Mouse (Mus musculus) embryonic fibroblast, embryonic 13.5 days (primary cell): Measurements from ENCODE around the gene Tgm6. TPM values are rescaled to one million over a fixed set of nuclear protein-coding genes. Genes with fewer than 3 reads are reported as not detected.
A peak's percentile ranks its signal among the peaks of the same experiment; 100 is the strongest.

Experiments used
- H3K27ac ChIP-seq: 2 replicates; pipeline ENCODE4 v1.5.1; 2012; ENCODE audit warnings: low read length, control low read depth, inconsistent platforms; ENCODE audit not compliant: insufficient read depth
- H3K4me1 ChIP-seq: 2 replicates; pipeline ENCODE4 v1.6.1; 2011; ENCODE audit warnings: low read length; ENCODE audit not compliant: control insufficient read depth, insufficient read depth
- H3K4me3 ChIP-seq: 2 replicates; pipeline ENCODE4 v1.5.1; 2011; ENCODE audit warnings: mild to moderate bottlenecking, control low read depth, low read length; ENCODE audit not compliant: insufficient read depth
- CTCF ChIP-seq: IDR thresholded peaks from 2 replicates; pipeline ENCODE4 v1.5.1; 2011; ENCODE audit warnings: mild to moderate bottlenecking, control low read depth, low read length, moderate library complexity, borderline replicate concordance; ENCODE audit not compliant: insufficient read depth
- POLR2A ChIP-seq: IDR thresholded peaks from 2 replicates; pipeline ENCODE4 v1.6.1; 2011; ENCODE audit warnings: low read depth, mild to moderate bottlenecking, control low read depth, low read length, moderate library complexity
- polyA plus RNA-seq: library from polyadenylated mRNA; stranded (reverse); fragments of >200 nt; gene quantifications from 2 replicates; pipeline ENCODE4 v1.2.4, GENCODE M21; 2011; ENCODE audit warnings: low read depth; ENCODE audit not compliant: missing spikeins, insufficient read length

Tgm6 gene
- polyA plus RNA-seq, 1 experiment = not detected

- Histone ChIP-seq H3K4me3 (no peak overlapping the region), H3K27ac (no peak overlapping the region), H3K4me1 (no peaks in the 10 kb centered on the region)
- TF ChIP-seq CTCF (no peak), POLR2A (no peak)
Measured at GRCm38 (mm10) chr2:130146089-130146668, 34.0 kb downstream of the Tgm6 start.

- H3K27ac ChIP-seq = no peak overlapping the region
- no peak overlapping the region for H3K4me3 ChIP-seq
- no peaks in the 10 kb centered on the region for H3K4me1 ChIP-seq
- no peak for TF ChIP-seq POLR2A
- no peak for TF ChIP-seq CTCF
Measured at GRCm38 (mm10) chr2:130155171-130155570, 43.0 kb downstream of the Tgm6 start.

DNA sequence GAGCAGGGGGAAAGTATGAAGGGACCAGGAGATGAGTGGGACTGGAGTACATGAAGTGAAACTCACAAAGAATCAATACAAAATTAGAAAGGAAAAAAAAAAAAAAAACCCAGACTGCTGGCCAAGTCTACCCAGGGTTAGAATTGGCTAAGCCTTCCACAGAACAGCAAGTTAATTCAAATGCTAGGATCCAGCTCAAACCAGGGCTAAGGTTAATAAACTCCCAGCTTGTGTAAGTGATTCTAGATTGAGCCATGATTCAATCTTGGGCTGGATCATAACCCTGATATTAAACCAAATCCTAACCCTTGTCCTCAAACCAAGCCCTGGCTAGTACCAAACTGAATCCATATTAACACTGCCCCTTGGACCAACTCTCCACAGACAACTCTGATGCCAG, 43.6 kb downstream of the Tgm6 start:
- Histone ChIP-seq H3K4me3 (no peak overlapping the region), H3K27ac (no peak overlapping the region), H3K4me1 (no peaks in the 10 kb centered on the region)
- no peak for TF ChIP-seq POLR2A

GRCm38 (mm10) chr2:130157231-130158087, 45.2 kb downstream of the Tgm6 start:
- TF ChIP-seq POLR2A (no peak), CTCF (no peak)
- Histone ChIP-seq H3K4me3 (no peak overlapping the region), H3K4me1 (no peaks in the 10 kb centered on the region), H3K27ac (no peak overlapping the region)

DNA sequence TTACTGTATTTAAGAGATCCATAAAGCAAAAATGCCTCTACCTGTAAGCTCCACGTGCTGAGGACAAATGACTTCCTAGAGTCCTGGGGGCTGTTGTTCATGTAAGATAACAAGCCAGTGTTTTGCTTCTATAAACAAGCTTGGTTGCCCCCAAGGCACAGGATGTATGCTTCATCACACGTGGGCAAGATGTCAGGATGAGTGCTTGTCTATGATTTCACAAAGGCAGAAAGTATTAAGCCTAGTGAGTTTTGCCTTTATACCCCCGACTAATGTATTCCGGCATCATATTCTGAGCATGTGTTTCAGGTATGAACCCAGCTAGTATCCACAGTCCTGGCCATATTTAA, 45.8 kb downstream of the Tgm6 start:
- TF ChIP-seq POLR2A (no peak), CTCF (no peak)
- H3K4me3 ChIP-seq = no peak overlapping the region
- H3K4me1 ChIP-seq = no peaks in the 10 kb centered on the region
- no peak overlapping the region for H3K27ac ChIP-seq

DNA sequence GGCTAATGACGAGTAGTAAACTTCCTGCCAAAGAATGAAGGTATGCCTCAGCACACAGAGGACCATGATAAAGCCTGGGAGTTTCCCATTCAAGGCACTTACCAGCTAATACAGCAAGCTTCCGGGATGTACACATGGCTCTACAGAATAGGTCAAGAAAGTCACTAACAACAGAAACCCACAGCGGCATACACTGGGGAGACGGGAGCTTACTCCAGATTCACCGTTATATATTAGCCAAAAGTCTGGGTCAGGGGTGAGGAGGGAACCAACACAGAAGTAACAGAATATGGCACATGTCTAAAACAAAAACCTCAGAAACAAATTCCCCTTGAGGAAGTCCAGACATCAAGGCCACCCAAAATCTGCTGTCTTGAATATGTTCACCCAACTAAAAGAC, 50.5 kb downstream of the Tgm6 start:
- Histone ChIP-seq H3K27ac (no peak overlapping the region), H3K4me1 (no peaks in the 10 kb centered on the region), H3K4me3 (no peak overlapping the region)
- TF ChIP-seq CTCF (no peak), POLR2A (no peak)

DNA sequence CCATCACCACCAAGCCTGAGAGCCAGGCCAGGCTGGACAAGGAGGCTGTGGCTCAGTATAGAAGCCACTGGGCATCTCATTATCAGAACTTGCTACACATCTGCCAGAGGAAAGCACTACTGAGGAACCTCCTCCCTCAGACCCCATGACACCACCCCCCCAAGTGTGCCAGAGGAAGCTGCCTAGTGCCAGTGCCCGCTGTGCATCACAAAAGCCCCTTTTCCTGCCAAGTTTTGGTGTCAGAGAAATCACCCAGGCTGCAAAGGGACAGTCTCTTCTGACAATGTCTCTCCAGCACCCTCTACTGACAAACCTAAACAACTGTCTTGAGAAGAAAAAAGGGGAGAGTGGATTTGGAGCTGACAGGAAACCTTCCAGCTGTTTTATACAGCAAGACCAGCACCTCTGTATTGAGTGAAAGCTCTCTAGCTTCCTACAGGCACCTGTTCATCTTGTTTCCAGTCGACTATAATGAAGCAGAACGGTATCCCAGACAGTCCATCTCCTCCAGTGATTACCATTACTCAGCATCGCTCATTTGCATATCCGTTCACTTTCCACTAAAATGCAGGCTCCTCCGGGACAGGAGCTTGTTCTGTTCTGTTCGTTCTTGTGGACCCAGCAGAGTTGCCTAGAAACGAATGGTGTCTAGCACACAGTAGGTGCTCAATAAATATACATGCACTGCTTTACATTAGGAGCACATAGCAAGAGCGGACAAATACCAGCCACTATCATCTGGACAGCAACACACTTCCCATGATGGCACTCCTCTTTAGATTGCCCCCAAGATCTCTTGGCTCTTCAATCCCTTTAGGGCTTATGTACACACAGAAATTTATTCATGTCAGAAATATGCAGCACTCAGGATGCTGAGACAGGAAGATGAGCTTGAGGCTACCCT, 54.3 kb downstream of the Tgm6 start:
- no peaks in the 10 kb centered on the region for H3K4me1 ChIP-seq
- TF ChIP-seq CTCF (no peak), POLR2A (no peak)
- H3K4me3 ChIP-seq = no peak overlapping the region
- no peak overlapping the region for H3K27ac ChIP-seq

DNA sequence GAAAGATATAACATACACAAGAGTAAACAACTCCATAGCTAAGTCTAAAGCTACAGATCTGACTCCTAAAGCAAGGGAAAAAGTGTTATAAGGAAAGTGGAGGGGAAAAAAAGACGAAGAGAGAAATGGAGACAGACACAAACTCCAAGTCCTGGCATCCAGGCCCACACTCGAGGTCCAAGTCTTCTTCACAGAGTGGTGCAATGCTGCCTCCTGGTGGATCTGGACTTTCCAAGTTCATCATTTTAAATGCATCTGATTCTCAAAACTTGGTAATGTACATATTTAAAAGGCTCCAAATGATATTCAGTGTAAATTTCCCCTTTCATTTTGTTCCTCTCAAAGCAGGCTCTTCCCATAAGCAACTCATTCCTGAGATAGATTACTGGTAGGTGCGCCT, 55.6 kb downstream of the Tgm6 start:
- H3K4me1 ChIP-seq = no peaks in the 10 kb centered on the region
- TF ChIP-seq CTCF (peak; percentile 27; the same call in 1 of the 2 replicates), POLR2A (no peak)
- H3K27ac ChIP-seq = no peak overlapping the region
- no peak overlapping the region for H3K4me3 ChIP-seq

- H3K4me1 ChIP-seq = 0 out of 2 replicates have a peak, but pooled peaks cover under 1% of the 10 kb centered on the region
- no peak overlapping the region for H3K4me3 ChIP-seq
- H3K27ac ChIP-seq = no peak overlapping the region
- no peak for TF ChIP-seq POLR2A
- TF ChIP-seq CTCF = no peak
Measured at GRCm38 (mm10) chr2:130171674-130172073, 59.5 kb downstream of the Tgm6 start.
